Mouse (Mus musculus) lung, adult 2 months (tissue): ENCODE data around the gene Herc1.

ENCODE experiments used
- CTCF ChIP-seq: fragments of 200-500 bp; IDR thresholded peaks from 2 replicates; pipeline ENCODE4 v1.5.1; 2011; ENCODE audit warnings: mild to moderate bottlenecking, low read length, control low read depth; ENCODE audit not compliant: insufficient read depth
- POLR2A ChIP-seq: fragments of 200-500 bp; IDR thresholded peaks from 2 replicates; pipeline ENCODE4 v1.6.1; 2011; ENCODE audit warnings: low read depth, mild to moderate bottlenecking, control low read depth, low read length, borderline replicate concordance; ENCODE audit errors: extremely low read depth

GRCm38 (mm10) chr9:66306414-66306813 is 43.8 kb upstream of the Herc1 start:
- TF ChIP-seq CTCF (no peak), POLR2A (no peak)
